Mouse (Mus musculus): Measurements from ENCODE around the gene Prkci. TPM values are rescaled to one million over a fixed set of nuclear protein-coding genes. Genes with fewer than 3 reads are reported as not detected.

Gene Prkci
- polyA plus RNA-seq, 1 experiment from 2014 or later = 24.6 TPM

DNA sequence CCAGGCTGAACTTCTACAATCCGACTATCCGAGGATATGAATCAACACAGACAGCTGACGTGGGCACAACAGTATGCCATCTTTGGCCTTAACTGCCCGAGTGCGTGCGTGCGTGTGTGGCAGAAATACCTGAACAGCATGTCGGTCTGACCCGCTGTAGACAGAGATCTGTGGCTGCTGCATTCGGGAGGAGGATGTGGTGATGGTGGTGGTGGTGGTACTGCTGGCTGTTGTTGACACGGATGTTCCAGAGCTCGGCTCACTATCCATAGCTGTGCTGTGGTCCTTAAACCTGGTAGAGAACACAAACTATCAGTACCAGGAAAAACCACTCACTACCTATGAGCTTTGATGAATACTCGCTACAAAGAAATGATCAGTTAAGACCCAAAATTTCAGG lies 29.9 kb upstream of the Prkci start:
- ATAC-seq = no peak
- Histone ChIP-seq H3K4me2 (ENCODE audit: low read depth, low read length) (no peak overlapping the region), H3K9ac (ENCODE audit: low read depth, low read length) (no peak overlapping the region), H3K4me1 (ENCODE audit: control insufficient read depth, insufficient read depth, low read length) (peaks cover 10% of the 10 kb centered on the region), H3K27ac (ENCODE audit: low read length) (no peak overlapping the region), H3K9me3 (ENCODE audit: control insufficient read depth, low read length) (no peaks in the 10 kb centered on the region), H3K27me3 (replicated peaks; ENCODE audit: control insufficient read depth, insufficient read depth, low read length) (no peaks in the 10 kb centered on the region), H3K4me3 (ENCODE audit: low read length) (no peak overlapping the region), H3K36me3 (ENCODE audit: control insufficient read depth, insufficient read depth, low read length) (peaks cover 11% of the 10 kb centered on the region; the same call in 1 of the 2 replicates)
- 94% methylated on average over 13 of the region's 13 CpGs for WGBS

GRCm38 (mm10) chr3:30968531-30969092 lies 26.9 kb upstream of the Prkci start:
- Histone ChIP-seq H3K27me3 (replicated peaks; ENCODE audit: control insufficient read depth, insufficient read depth, low read length) (no peaks in the 10 kb centered on the region), H3K9me3 (ENCODE audit: control insufficient read depth, low read length) (no peaks in the 10 kb centered on the region), H3K36me3 (ENCODE audit: control insufficient read depth, insufficient read depth, low read length) (0 out of 2 replicates have a peak, but pooled peaks cover 4% of the 10 kb centered on the region), H3K4me3 (ENCODE audit: low read length) (peak overlapping the region; percentile 90), H3K4me2 (ENCODE audit: low read depth, low read length) (peak overlapping the region; percentile 59), H3K27ac (ENCODE audit: low read length) (peak overlapping the region; percentile 90), H3K4me1 (ENCODE audit: control insufficient read depth, insufficient read depth, low read length) (peaks cover 10% of the 10 kb centered on the region), H3K9ac (ENCODE audit: low read depth, low read length) (peak overlapping the region; percentile 93)
- peak; percentile 74 for ATAC-seq
- WGBS = under 1% methylated on average over 51 of the region's 54 CpGs

DNA sequence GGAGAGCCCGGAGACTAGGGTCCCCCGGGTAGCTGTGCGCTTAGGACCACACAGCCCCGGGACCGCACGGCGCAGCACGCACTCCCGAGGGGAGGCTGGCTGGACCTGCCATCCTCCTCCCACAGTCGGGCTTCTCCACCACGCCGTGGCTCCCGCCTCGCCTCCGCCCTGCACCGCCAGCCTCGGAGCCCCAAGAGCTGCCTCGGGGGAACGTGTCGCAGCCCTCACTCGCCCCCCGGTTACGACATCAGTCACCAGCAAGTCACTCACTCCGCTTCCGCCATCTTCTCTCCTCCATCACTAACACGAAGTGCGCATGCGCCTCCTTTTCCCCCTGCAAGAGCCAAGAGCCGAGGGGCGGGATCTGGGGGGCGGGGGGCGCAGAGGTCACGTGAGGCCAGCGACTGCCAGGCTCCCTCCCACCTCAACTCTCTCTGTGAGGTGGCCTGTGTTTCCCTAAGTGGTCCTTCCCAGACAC lies 26.4 kb upstream of the Prkci start, which contains the start of gene Phc3:
TSS of gene Phc3 (minus strand) at position 312 of the 478 bp plus-strand sequence.
- WGBS = 0% methylated on average over 27 of the region's 34 CpGs

DNA sequence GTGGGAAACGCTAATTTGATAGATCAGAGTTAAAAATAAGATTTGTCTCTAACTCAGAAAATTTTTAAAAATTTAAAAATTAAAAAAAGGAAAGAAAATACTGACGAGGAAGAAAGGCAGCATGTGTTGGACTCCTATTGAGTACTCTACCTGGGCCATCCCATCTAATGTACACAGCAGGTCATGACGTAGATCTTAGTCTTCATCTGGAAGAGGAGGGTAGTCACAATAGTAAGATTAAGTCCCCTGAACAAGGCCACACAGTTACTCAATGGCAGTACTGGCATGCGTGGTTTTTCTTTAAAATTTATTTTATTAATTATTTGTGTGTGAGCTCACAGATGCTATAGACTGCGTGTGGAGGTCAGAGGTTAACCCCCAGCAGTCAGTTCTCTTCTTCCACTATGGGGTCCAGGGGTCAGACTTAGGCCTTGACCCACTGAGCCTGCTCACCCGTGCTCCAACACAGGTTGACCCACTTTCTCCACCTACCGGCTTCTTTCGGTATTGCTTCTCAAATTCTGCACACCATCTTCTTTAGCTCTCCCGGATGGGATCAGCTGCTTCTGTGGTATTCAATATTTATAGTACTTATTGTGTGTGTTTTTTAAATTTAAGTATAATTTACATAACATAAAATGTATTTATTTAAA lies 20.3 kb upstream of the Prkci start:
- H3K9ac ChIP-seq (ENCODE audit: low read depth, low read length) = no peak overlapping the region
- H3K4me2 ChIP-seq (ENCODE audit: low read depth, low read length) = no peak overlapping the region
- no peaks in the 10 kb centered on the region for H3K4me1 ChIP-seq (ENCODE audit: control insufficient read depth, insufficient read depth, low read length)
- no peaks in the 10 kb centered on the region for H3K36me3 ChIP-seq (ENCODE audit: control insufficient read depth, insufficient read depth, low read length)
- ATAC-seq = no peak
- no peaks in the 10 kb centered on the region for H3K9me3 ChIP-seq (ENCODE audit: control insufficient read depth, low read length)
- H3K27ac ChIP-seq (ENCODE audit: low read length) = no peak overlapping the region
- H3K4me3 ChIP-seq (ENCODE audit: low read length) = no peak overlapping the region
- WGBS = 54% methylated on average over 9 of the region's 9 CpGs
- H3K27me3 ChIP-seq (replicated peaks; ENCODE audit: control insufficient read depth, insufficient read depth, low read length) = no peaks in the 10 kb centered on the region

More for the DNA sequence above, 26.4 kb upstream of the Prkci start, which contains the start of gene Phc3:
- H3K4me1 ChIP-seq (ENCODE audit: control insufficient read depth, insufficient read depth, low read length) = peaks cover 10% of the 10 kb centered on the region
- no peaks in the 10 kb centered on the region for H3K9me3 ChIP-seq (ENCODE audit: control insufficient read depth, low read length)
- no peaks in the 10 kb centered on the region for H3K27me3 ChIP-seq (replicated peaks; ENCODE audit: control insufficient read depth, insufficient read depth, low read length)
- peak within 1 kb of the TSS; percentile 90 for H3K4me3 ChIP-seq (ENCODE audit: low read length)
- 0 out of 2 replicates have a peak, but pooled peaks cover 4% of the 10 kb centered on the region for H3K36me3 ChIP-seq (ENCODE audit: control insufficient read depth, insufficient read depth, low read length)
- peak; percentile 89 for ATAC-seq
- peak within 1 kb of the TSS; percentile 59 for H3K4me2 ChIP-seq (ENCODE audit: low read depth, low read length)
- peak within 1 kb of the TSS; percentile 93 for H3K9ac ChIP-seq (ENCODE audit: low read depth, low read length)
- H3K27ac ChIP-seq (ENCODE audit: low read length) = peak within 1 kb of the TSS; percentile 90

DNA sequence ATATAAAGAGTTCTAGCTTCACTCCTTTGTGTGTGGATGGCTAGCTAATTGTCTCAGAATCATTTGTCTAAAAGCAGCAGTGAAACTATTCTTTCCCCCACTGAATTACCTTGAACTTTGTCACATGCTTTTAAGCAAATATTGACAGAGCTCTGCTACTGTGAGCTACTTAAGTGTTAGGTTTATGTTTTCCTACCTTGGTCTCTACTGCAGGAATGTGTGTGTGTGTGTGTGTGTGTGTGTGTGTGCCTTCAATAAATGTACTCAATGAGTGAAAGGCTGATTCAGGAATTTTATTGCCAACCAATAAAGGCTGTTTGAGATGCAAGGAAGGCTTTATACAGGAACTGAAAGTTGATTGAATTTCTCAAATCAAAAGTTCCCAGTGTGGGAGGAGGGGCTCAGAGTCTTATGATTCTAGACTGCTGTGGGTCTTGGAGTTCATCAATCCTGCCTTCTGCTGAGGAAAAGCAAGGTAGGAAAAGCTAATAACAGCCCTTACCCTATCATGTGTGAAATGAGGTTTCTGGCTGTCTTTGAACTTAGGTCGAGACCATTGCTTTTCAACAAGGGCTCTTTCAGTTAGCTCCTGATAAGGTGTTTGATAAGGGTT lies 18.4 kb upstream of the Prkci start:
- Histone ChIP-seq H3K4me2 (ENCODE audit: low read depth, low read length) (no peak overlapping the region), H3K4me1 (ENCODE audit: control insufficient read depth, insufficient read depth, low read length) (no peaks in the 10 kb centered on the region), H3K27ac (ENCODE audit: low read length) (peak overlapping the region; percentile 47), H3K4me3 (ENCODE audit: low read length) (no peak overlapping the region), H3K36me3 (ENCODE audit: control insufficient read depth, insufficient read depth, low read length) (no peaks in the 10 kb centered on the region), H3K9me3 (ENCODE audit: control insufficient read depth, low read length) (no peaks in the 10 kb centered on the region), H3K9ac (ENCODE audit: low read depth, low read length) (no peak overlapping the region), H3K27me3 (replicated peaks; ENCODE audit: control insufficient read depth, insufficient read depth, low read length) (no peaks in the 10 kb centered on the region)
- ATAC-seq = peak; percentile 87
- WGBS = 43% methylated on average over 1 of the region's 1 CpGs

GRCm38 (mm10) chr3:30981616-30982380 lies 13.7 kb upstream of the Prkci start:
- Histone ChIP-seq H3K9me3 (ENCODE audit: control insufficient read depth, low read length) (no peaks in the 10 kb centered on the region), H3K36me3 (ENCODE audit: control insufficient read depth, insufficient read depth, low read length) (no peaks in the 10 kb centered on the region), H3K27me3 (replicated peaks; ENCODE audit: control insufficient read depth, insufficient read depth, low read length) (no peaks in the 10 kb centered on the region), H3K9ac (ENCODE audit: low read depth, low read length) (no peak overlapping the region), H3K4me1 (ENCODE audit: control insufficient read depth, insufficient read depth, low read length) (peaks cover 5% of the 10 kb centered on the region; the same call in 1 of the 2 replicates), H3K4me3 (ENCODE audit: low read length) (no peak overlapping the region), H3K27ac (ENCODE audit: low read length) (peak overlapping the region; percentile 20; the same call in 1 of the 2 replicates), H3K4me2 (ENCODE audit: low read depth, low read length) (no peak overlapping the region)
- ATAC-seq = peak; percentile 81
- WGBS = 56% methylated on average over 5 of the region's 5 CpGs

GRCm38 (mm10) chr3:30982924-30983536 lies 12.5 kb upstream of the Prkci start:
- no peak overlapping the region for H3K9ac ChIP-seq (ENCODE audit: low read depth, low read length)
- H3K27ac ChIP-seq (ENCODE audit: low read length) = no peak overlapping the region
- ATAC-seq = no peak
- no peaks in the 10 kb centered on the region for H3K9me3 ChIP-seq (ENCODE audit: control insufficient read depth, low read length)
- H3K27me3 ChIP-seq (replicated peaks; ENCODE audit: control insufficient read depth, insufficient read depth, low read length) = no peaks in the 10 kb centered on the region
- H3K4me1 ChIP-seq (ENCODE audit: control insufficient read depth, insufficient read depth, low read length) = peaks cover 5% of the 10 kb centered on the region; the same call in 1 of the 2 replicates
- WGBS = 56% methylated on average over 8 of the region's 8 CpGs
- no peaks in the 10 kb centered on the region for H3K36me3 ChIP-seq (ENCODE audit: control insufficient read depth, insufficient read depth, low read length)
- H3K4me3 ChIP-seq (ENCODE audit: low read length) = no peak overlapping the region
- no peak overlapping the region for H3K4me2 ChIP-seq (ENCODE audit: low read depth, low read length)

DNA sequence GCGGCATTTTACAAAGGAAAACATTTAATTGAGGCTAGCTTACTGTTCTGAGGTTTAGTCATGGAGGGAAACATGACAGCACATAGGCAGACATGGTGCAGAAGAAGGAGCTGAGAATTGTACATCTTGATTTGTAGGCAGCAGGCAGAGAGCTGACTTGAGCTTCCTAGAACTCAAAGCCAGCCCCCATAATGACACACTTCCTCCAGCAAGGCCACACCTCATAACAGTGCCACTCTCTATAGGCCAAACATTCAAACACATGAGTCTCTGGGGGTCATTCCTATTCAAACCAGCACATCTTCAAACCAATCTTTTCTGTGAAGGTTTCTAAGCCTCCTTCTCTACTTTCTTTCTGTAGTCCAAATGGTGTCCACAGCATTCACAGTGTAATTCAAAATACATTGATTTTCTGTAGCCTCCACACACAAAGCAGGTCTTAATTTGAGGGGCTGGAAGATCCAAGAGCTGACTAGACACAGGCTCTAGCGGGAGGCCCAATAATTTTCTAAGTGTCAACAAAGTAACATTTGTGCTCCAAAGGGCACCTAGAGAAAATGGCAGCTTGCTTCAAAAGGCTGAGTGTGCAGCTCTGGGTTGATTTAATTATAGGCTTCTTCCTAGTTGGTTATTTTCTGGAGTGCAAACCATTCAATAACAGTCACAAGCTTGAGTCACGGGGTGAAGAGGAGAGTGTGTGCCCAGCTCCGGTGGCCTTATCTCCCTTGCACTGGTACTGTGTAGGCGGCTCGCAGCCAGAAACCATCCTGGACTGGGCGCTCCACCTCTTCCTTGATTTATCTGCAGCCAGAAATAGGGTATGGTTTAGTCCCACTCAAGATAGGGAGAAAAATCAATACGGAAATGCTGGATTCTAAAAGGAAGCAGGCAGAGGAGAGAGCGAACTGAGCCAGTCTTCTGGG lies 7.9 kb upstream of the Prkci start:
- Histone ChIP-seq H3K9me3 (ENCODE audit: control insufficient read depth, low read length) (no peaks in the 10 kb centered on the region), H3K4me1 (ENCODE audit: control insufficient read depth, insufficient read depth, low read length) (peaks cover 1% of the 10 kb centered on the region; the same call in 1 of the 2 replicates), H3K4me2 (ENCODE audit: low read depth, low read length) (no peak overlapping the region; the same call in 1 of the 2 replicates), H3K36me3 (ENCODE audit: control insufficient read depth, insufficient read depth, low read length) (no peaks in the 10 kb centered on the region), H3K27ac (ENCODE audit: low read length) (peak overlapping the region; percentile 23; the same call in 1 of the 2 replicates), H3K27me3 (replicated peaks; ENCODE audit: control insufficient read depth, insufficient read depth, low read length) (no peaks in the 10 kb centered on the region), H3K4me3 (ENCODE audit: low read length) (no peak overlapping the region), H3K9ac (ENCODE audit: low read depth, low read length) (no peak overlapping the region)
- 74% methylated on average over 9 of the region's 9 CpGs for WGBS
- ATAC-seq = peak; percentile 91
